Comparison of ENCODE assay signal across 12 mouse cellular contexts in the genomic region with DNA sequence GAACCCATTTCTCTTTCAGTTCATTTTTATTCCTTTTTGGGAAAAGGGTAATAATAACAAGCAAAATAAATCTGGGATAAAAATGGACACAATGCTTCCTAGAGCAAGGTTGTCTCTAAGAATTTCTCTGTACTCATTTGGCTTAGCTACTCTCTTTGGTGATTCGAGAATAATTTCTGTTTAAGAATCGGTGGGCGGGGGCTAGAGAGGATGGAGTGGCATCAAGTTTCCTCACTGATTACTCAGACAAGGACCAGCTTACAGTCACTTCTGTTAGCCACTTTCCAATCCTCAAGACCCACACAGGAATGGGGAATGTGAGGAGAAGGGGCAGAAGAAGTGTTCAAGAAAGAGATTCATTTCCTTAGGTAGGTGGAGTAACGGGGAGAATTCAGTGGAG. TPM values are rescaled to one million over a fixed set of nuclear protein-coding genes. Genes with fewer than 3 reads are reported as not detected.
A peak's percentile ranks its signal among the peaks of the same experiment; 100 is the strongest.
DNase-seq lines count a peak whose midpoint lies in the region; ATAC-seq and TF ChIP-seq lines count a peak whose summit lies in the region.
"Had no signal": no experiment of that assay in that cellular context is flagged by ENCODE, and none has a peak within 500 bp of the region (broad histone marks: within the 10 kb centered on the region; RNA-seq: fewer than 3 reads in every experiment).

No protein-coding gene starts in this region.

- WGBS in kidney, postnatal 0 days: 73% methylated on average over 4 of the region's 4 CpGs
- 75% methylated on average over 4 of the region's 4 CpGs for WGBS in intestine, embryonic 15.5 days
- 89% methylated on average over 4 of the region's 4 CpGs for WGBS in hindbrain, embryonic 10.5 days

- no peaks in the 10 kb centered on the region for H3K27me3 ChIP-seq in kidney, postnatal 0 days (ENCODE audit: insufficient read depth, low read length)
- no peaks in the 10 kb centered on the region for H3K27me3 ChIP-seq in intestine, embryonic 15.5 days (replicated peaks)
- no peaks in the 10 kb centered on the region for H3K27me3 ChIP-seq in hindbrain, embryonic 10.5 days (ENCODE audit: insufficient read depth, poor library complexity, severe bottlenecking)
- H3K27me3 ChIP-seq: forebrain, embryonic 15.5 days had no signal

- no peaks in the 10 kb centered on the region for H3K4me1 ChIP-seq in kidney, postnatal 0 days (replicated peaks; ENCODE audit: insufficient read depth, low read length)
- 0 out of 2 replicates have a peak, but pooled peaks cover 3% of the 10 kb centered on the region for H3K4me1 ChIP-seq in intestine, embryonic 15.5 days (replicated peaks)
- no peaks in the 10 kb centered on the region for H3K4me1 ChIP-seq in hindbrain, embryonic 10.5 days (replicated peaks)
- H3K4me1 ChIP-seq: forebrain, embryonic 15.5 days had no signal

- peak; percentile 18; the same call in 1 of the 2 replicates for ATAC-seq in frontal cortex, adult (ENCODE audit: low TSS enrichment)
- ATAC-seq in kidney, postnatal 0 days (replicated peaks; ENCODE audit: low FRiP score, low read depth): no peak
- no peak for ATAC-seq in intestine, embryonic 15.5 days
- ATAC-seq: forebrain, embryonic 15.5 days; inflammation-experienced regulatory T-cells, adult 6 months had no signal

- no peak overlapping the region for H3K4me2 ChIP-seq in kidney, postnatal 0 days (ENCODE audit: low read length)
- no peak overlapping the region for H3K4me2 ChIP-seq in intestine, embryonic 15.5 days (replicated peaks)
- H3K4me2 ChIP-seq: forebrain, embryonic 15.5 days had no signal

- H3K9ac ChIP-seq in kidney, postnatal 0 days (ENCODE audit: low read depth, low read length): no peak overlapping the region
- no peak overlapping the region for H3K9ac ChIP-seq in intestine, embryonic 15.5 days
- H3K9ac ChIP-seq: forebrain, embryonic 15.5 days had no signal

- H3K36me3 ChIP-seq in kidney, postnatal 0 days (ENCODE audit: insufficient read depth, low read length): no peaks in the 10 kb centered on the region
- no peaks in the 10 kb centered on the region for H3K36me3 ChIP-seq in intestine, embryonic 15.5 days
- no peaks in the 10 kb centered on the region for H3K36me3 ChIP-seq in hindbrain, embryonic 10.5 days
- H3K36me3 ChIP-seq: forebrain, embryonic 15.5 days had no signal

- no peak for TF ChIP-seq CTCF in kidney, postnatal 0 days (IDR thresholded peaks at IDR 0.05; ENCODE audit: low read depth)

- no peaks in the 10 kb centered on the region for H3K9me3 ChIP-seq in kidney, postnatal 0 days (replicated peaks; ENCODE audit: low read length)
- no peaks in the 10 kb centered on the region for H3K9me3 ChIP-seq in intestine, embryonic 15.5 days
- H3K9me3 ChIP-seq in hindbrain, embryonic 10.5 days: no peaks in the 10 kb centered on the region
- H3K9me3 ChIP-seq: forebrain, embryonic 15.5 days had no signal

- H3K27ac ChIP-seq in kidney, postnatal 0 days: peak overlapping the region; percentile 19; the same call in 1 of the 2 replicates
- peak overlapping the region; percentile 85 for H3K27ac ChIP-seq in intestine, embryonic 15.5 days
- H3K27ac ChIP-seq in hindbrain, embryonic 10.5 days: no peak overlapping the region
- H3K27ac ChIP-seq: forebrain, embryonic 15.5 days had no signal

- H3K4me3 ChIP-seq in kidney, postnatal 0 days (replicated peaks; ENCODE audit: low read depth, low read length): no peak overlapping the region
- no peak overlapping the region for H3K4me3 ChIP-seq in intestine, embryonic 15.5 days (replicated peaks)
- no peak overlapping the region for H3K4me3 ChIP-seq in hindbrain, embryonic 10.5 days
- H3K4me3 ChIP-seq: forebrain, embryonic 15.5 days had no signal

- no peak for DNase-seq in frontal cortex, postnatal 36 days (ENCODE audit: low spot score in 2 of 2)
- DNase-seq in kidney, postnatal 0 days (ENCODE audit: low spot score): no peak
- no peak for DNase-seq in kidney, postnatal 4 days
- peak; percentile 61 for DNase-seq in 3T3-L1 (ENCODE audit: low read depth, low spot score)
- DNase-seq in right cerebral cortex, postnatal 36 days (ENCODE audit: low spot score in 2 of 2): no peak
- DNase-seq in hindbrain, embryonic 10.5 days (ENCODE audit: low spot score): no peak
- DNase-seq: cerebellum, adult 2 months had no signal

RNA-seq across cellular contexts. Expression of a gene that starts 1.2 kb away (rescaled TPM):
- polyA plus RNA-seq in kidney, postnatal 0 days (2015; fragmentation: Nextera tagmentation; extraction: Ambion mirVana): 0.08 and 0.11 TPM in 2 replicates
- 0.33 and 0.43 TPM in 2 replicates for polyA plus RNA-seq in intestine, embryonic 15.5 days (2015; fragmentation: Nextera tagmentation; extraction: Ambion mirVana)
- 0.10 TPM in 1 of 2 replicates, not detected in the other for polyA plus RNA-seq in hindbrain, embryonic 10.5 days (2016; fragmentation: Nextera tagmentation; extraction: Ambion mirVana)
- polyA plus RNA-seq: cerebellum, adult 2 months; forebrain, embryonic 15.5 days; inflammation-experienced regulatory T-cells, adult 6 months had no signal

RNA-seq across cellular contexts. Expression of a gene that starts 32.9 kb away (rescaled TPM):
- polyA plus RNA-seq in kidney, postnatal 0 days (2015; fragmentation: Nextera tagmentation; extraction: Ambion mirVana): 0.11 TPM in 1 of 2 replicates, not detected in the other
- polyA plus RNA-seq in intestine, embryonic 15.5 days (2015; fragmentation: Nextera tagmentation; extraction: Ambion mirVana): not detected in 2 replicates
- not detected in 2 replicates for polyA plus RNA-seq in hindbrain, embryonic 10.5 days (2016; fragmentation: Nextera tagmentation; extraction: Ambion mirVana)
- polyA plus RNA-seq: cerebellum, adult 2 months; embryonic facial prominence, embryonic 11.5 days; forebrain, embryonic 15.5 days; inflammation-experienced regulatory T-cells, adult 6 months had no signal

RNA-seq across cellular contexts. Expression of a gene that starts 41.2 kb away (rescaled TPM):
- 0.27 TPM in 1 of 2 replicates, not detected in the other for polyA plus RNA-seq in kidney, postnatal 0 days (2015; fragmentation: Nextera tagmentation; extraction: Ambion mirVana)
- polyA plus RNA-seq in intestine, embryonic 15.5 days (2015; fragmentation: Nextera tagmentation; extraction: Ambion mirVana): not detected in 2 replicates
- not detected in 2 replicates for polyA plus RNA-seq in hindbrain, embryonic 10.5 days (2016; fragmentation: Nextera tagmentation; extraction: Ambion mirVana)
- polyA plus RNA-seq: cerebellum, adult 2 months; embryonic facial prominence, embryonic 11.5 days; forebrain, embryonic 15.5 days; inflammation-experienced regulatory T-cells, adult 6 months had no signal

RNA-seq across cellular contexts. Expression of a gene that starts 48.7 kb away (rescaled TPM):
- 10.3 and 11.1 TPM in 2 replicates for polyA plus RNA-seq in kidney, postnatal 0 days (2015; fragmentation: Nextera tagmentation; extraction: Ambion mirVana)
- polyA plus RNA-seq in intestine, embryonic 15.5 days (2015; fragmentation: Nextera tagmentation; extraction: Ambion mirVana): 0.48 and 0.68 TPM in 2 replicates
- not detected in 2 replicates for polyA plus RNA-seq in hindbrain, embryonic 10.5 days (2016; fragmentation: Nextera tagmentation; extraction: Ambion mirVana)
- polyA plus RNA-seq: cerebellum, adult 2 months; embryonic facial prominence, embryonic 11.5 days; forebrain, embryonic 15.5 days; inflammation-experienced regulatory T-cells, adult 6 months had no signal

RNA-seq across cellular contexts. Expression of a gene that starts 53.0 kb away (rescaled TPM):
- 0.79 and 1.1 TPM in 2 replicates for polyA plus RNA-seq in kidney, postnatal 0 days (2015; fragmentation: Nextera tagmentation; extraction: Ambion mirVana)
- polyA plus RNA-seq in intestine, embryonic 15.5 days (2015; fragmentation: Nextera tagmentation; extraction: Ambion mirVana): 2.6 and 3.0 TPM in 2 replicates
- 0.54 and 0.86 TPM in 2 replicates for polyA plus RNA-seq in hindbrain, embryonic 10.5 days (2016; fragmentation: Nextera tagmentation; extraction: Ambion mirVana)
